Mouse (Mus musculus): ENCODE data around the gene Lrp2. TPM values are rescaled to one million over a fixed set of nuclear protein-coding genes. Genes with fewer than 3 reads are reported as not detected.

Gene Lrp2
- polyA plus RNA-seq, 1 experiment from 2014 or later = 0.15 TPM

GRCm38 (mm10) chr2:69576531-69576930 is 9.3 kb downstream of the Lrp2 start:
- Histone ChIP-seq H3K27me3 (ENCODE audit: low read depth, poor library complexity, severe bottlenecking) (no peaks in the 10 kb centered on the region), H3K27ac (no peak overlapping the region), H3K4me1 (no peaks in the 10 kb centered on the region), H3K9me3 (replicated peaks) (no peaks in the 10 kb centered on the region), H3K4me3 (no peak overlapping the region), H3K36me3 (no peaks in the 10 kb centered on the region)
- WGBS = 100% methylated on average over 1 of the region's 1 CpGs
- no peak for DNase-seq (ENCODE audit: low spot score)

DNA sequence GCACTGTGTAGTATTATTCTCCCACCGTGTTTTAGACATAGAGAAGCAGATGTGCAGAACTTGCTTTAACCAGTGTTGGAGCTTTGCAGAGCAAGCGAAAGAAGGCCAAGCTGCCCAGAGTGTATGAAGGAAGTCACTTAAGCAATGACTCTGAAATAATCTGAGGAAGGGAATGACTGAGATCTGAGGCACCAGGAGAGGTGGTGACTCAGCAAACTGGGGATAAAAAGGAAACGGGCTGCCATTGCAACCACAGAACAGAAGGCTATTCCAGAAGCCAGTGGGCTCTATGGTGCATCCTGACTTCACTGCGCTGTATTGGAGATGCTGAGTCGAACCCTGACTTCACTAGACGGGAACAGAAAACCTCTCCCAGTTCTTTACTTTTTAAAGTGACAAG is 10.9 kb downstream of the Lrp2 start:
- no peak overlapping the region for H3K4me3 ChIP-seq
- DNase-seq (ENCODE audit: low spot score) = no peak
- H3K27ac ChIP-seq = no peak overlapping the region
- no peaks in the 10 kb centered on the region for H3K36me3 ChIP-seq
- no peaks in the 10 kb centered on the region for H3K27me3 ChIP-seq (ENCODE audit: low read depth, poor library complexity, severe bottlenecking)
- WGBS = 70% methylated on average over 6 of the region's 6 CpGs
- no peaks in the 10 kb centered on the region for H3K4me1 ChIP-seq
- no peaks in the 10 kb centered on the region for H3K9me3 ChIP-seq (replicated peaks)

DNA sequence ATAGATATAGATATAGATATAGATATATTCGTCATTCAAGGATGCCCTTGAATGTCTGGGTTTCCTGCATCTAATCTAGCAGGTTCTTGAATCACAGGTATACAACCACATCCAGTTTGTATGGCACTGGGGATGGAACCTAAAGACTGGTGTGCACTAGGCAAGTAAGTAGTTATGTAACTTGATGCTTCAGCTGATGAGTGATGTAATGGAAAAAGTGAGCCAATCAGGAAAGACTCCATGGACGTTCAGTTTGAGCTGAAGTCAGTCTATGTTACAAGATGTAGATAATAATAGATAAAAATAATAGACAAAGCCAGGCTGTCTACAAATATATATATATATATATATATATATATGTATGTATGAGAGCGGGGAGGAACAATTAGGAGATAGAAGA is 11.6 kb downstream of the Lrp2 start:
- no peak for DNase-seq (ENCODE audit: low spot score)
- no peaks in the 10 kb centered on the region for H3K36me3 ChIP-seq
- no peaks in the 10 kb centered on the region for H3K27me3 ChIP-seq (ENCODE audit: low read depth, poor library complexity, severe bottlenecking)
- WGBS = 79% methylated on average over 3 of the region's 3 CpGs
- H3K4me1 ChIP-seq = no peaks in the 10 kb centered on the region
- no peaks in the 10 kb centered on the region for H3K9me3 ChIP-seq (replicated peaks)
- H3K4me3 ChIP-seq = no peak overlapping the region
- no peak overlapping the region for H3K27ac ChIP-seq

DNA sequence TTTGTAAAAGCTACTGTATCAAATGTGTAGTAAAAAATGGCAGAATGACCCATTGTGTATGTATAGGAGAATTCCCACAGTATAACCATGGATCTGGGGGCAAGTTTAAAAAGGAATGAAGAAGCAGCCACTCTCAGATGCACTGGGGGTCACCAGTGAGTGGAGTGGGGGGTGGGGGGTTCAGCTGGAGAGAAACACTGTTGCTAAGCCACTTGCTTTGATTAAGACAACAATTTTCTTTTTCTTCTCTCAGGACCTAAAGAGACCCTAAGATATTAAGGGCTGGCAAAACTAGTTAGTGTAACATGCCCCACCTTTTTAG is 12.2 kb downstream of the Lrp2 start:
- Histone ChIP-seq H3K27ac (no peak overlapping the region), H3K36me3 (no peaks in the 10 kb centered on the region), H3K4me3 (no peak overlapping the region), H3K4me1 (no peaks in the 10 kb centered on the region), H3K9me3 (replicated peaks) (no peaks in the 10 kb centered on the region), H3K27me3 (ENCODE audit: low read depth, poor library complexity, severe bottlenecking) (no peaks in the 10 kb centered on the region)
- no peak for DNase-seq (ENCODE audit: low spot score)

DNA sequence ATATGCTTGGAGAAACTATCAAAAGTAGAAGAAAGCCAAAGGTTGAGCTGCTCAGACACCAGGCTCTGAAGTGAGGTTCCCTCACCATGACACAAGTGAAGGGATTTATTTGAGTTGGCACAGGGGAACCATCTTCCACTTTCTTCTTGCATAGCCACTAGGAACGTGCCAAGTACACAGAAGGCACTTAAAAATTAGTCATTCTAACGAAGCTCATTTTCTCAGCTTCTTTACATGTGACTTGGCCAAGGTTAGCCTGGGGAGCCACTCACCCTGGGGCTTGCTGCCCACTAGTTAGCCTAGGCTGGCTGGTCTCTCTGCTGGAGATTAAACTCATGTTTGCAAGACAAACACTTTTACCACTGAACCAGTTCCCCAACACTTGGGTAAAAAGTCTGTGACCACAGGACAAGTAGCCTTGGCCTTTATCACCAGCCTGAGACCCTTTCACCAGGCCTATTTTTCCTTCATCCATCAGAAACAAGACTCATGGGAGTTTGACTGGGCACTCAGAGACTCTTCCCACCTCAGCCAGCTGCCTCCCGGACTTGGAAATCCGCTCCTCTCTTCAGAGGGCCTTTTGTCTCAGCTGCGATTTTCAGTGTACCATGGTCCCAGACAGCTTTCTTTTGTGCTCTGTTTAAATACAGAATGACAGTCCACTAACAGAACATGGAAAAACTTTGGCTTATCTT is 12.7 kb downstream of the Lrp2 start:
- WGBS = 79% methylated on average over 5 of the region's 5 CpGs

DNA sequence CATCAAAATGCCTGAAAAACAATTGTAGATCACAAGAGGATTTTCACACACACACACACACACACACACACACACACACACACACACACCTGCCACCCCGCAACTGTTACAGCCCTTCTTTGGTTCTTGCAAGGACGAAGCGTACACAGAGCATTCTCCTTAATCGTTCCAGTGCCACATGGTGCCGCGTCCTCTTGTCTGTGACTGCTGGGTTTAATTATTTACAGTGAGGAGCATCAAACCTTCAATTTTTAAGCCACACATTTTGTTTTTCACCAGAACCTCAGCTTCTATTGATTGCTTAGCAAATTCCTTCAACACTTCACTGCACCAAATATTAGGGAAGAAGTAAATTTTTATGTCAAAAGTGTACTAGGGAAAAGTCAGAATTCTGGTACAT is 15.3 kb downstream of the Lrp2 start:
- Histone ChIP-seq H3K27ac (no peak overlapping the region), H3K4me3 (no peak overlapping the region), H3K27me3 (ENCODE audit: low read depth, poor library complexity, severe bottlenecking) (no peaks in the 10 kb centered on the region), H3K9me3 (replicated peaks) (no peaks in the 10 kb centered on the region), H3K36me3 (no peaks in the 10 kb centered on the region), H3K4me1 (no peaks in the 10 kb centered on the region)
- DNase-seq (ENCODE audit: low spot score) = no peak
- 87% methylated on average over 6 of the region's 6 CpGs for WGBS

More for the DNA sequence above, 12.7 kb downstream of the Lrp2 start:
- no peaks in the 10 kb centered on the region for H3K36me3 ChIP-seq
- no peak overlapping the region for H3K4me3 ChIP-seq
- no peak for DNase-seq (ENCODE audit: low spot score)
- H3K27ac ChIP-seq = no peak overlapping the region
- H3K4me1 ChIP-seq = no peaks in the 10 kb centered on the region
- H3K27me3 ChIP-seq (ENCODE audit: low read depth, poor library complexity, severe bottlenecking) = no peaks in the 10 kb centered on the region
- H3K9me3 ChIP-seq (replicated peaks) = no peaks in the 10 kb centered on the region

- H3K4me3 ChIP-seq = no peak overlapping the region
- no peaks in the 10 kb centered on the region for H3K36me3 ChIP-seq
- H3K9me3 ChIP-seq (replicated peaks) = no peaks in the 10 kb centered on the region
- no peak for DNase-seq (ENCODE audit: low spot score)
- 0 out of 2 replicates have a peak, but pooled peaks cover 2% of the 10 kb centered on the region for H3K4me1 ChIP-seq
- H3K27ac ChIP-seq = no peak overlapping the region
- WGBS = 85% methylated on average over 7 of the region's 7 CpGs
- H3K27me3 ChIP-seq (ENCODE audit: low read depth, poor library complexity, severe bottlenecking) = no peaks in the 10 kb centered on the region
Observed at GRCm38 (mm10) chr2:69566281-69566680, 19.6 kb downstream of the Lrp2 start.

- no peaks in the 10 kb centered on the region for H3K9me3 ChIP-seq (replicated peaks)
- DNase-seq (ENCODE audit: low spot score) = no peak
- no peak overlapping the region for H3K27ac ChIP-seq
- WGBS = 69% methylated on average over 6 of the region's 6 CpGs
- peaks cover 13% of the 10 kb centered on the region for H3K27me3 ChIP-seq (ENCODE audit: low read depth, poor library complexity, severe bottlenecking)
- H3K36me3 ChIP-seq = no peaks in the 10 kb centered on the region
- no peak overlapping the region for H3K4me3 ChIP-seq
- H3K4me1 ChIP-seq = peaks cover 2% of the 10 kb centered on the region; the same call in 1 of the 2 replicates
Observed at GRCm38 (mm10) chr2:69563492-69563891, 22.4 kb downstream of the Lrp2 start.

DNA sequence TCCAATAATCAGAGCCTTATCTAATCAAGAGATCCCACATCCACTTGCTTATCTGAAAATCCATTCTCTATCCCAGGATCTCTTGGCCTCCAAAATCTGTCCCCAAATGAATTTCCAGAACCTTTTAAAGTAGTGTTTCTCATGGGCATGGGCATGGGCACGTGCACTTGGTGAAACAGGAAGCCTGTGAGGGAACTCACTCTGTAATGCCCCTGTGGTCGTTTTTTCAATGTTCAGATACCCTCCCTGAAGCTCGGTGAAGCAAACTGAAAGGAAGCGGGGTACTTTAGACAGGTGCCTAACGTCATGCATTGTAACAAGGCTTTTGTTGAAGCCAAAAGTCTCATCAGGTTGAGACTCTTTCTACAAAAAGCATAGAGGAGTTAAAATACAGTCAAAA is 23.1 kb downstream of the Lrp2 start:
- Histone ChIP-seq H3K27ac (no peak overlapping the region), H3K27me3 (ENCODE audit: low read depth, poor library complexity, severe bottlenecking) (peaks cover 19% of the 10 kb centered on the region), H3K4me1 (peaks cover 2% of the 10 kb centered on the region; the same call in 1 of the 2 replicates), H3K9me3 (replicated peaks) (no peaks in the 10 kb centered on the region), H3K4me3 (no peak overlapping the region), H3K36me3 (no peaks in the 10 kb centered on the region)
- DNase-seq (ENCODE audit: low spot score) = no peak
- WGBS = 75% methylated on average over 5 of the region's 5 CpGs

DNA sequence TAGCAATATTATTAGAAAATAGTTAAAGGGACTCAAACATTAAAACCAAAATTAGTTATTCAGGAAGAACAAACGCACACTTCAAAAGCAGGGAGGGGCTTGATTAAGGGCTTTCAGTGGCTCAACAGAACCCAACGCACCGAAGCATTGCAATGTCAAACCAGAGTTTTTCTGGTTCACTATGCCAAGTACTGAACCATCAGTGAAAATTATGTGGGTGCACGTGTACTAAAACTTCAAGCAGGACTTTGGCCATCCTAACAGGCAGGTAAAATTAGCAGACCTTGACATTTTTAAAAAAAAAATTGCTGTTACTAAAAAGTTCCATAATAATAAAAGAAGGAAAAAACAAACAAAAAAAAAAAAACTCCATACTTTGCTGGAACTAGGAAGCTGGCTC is 25.6 kb downstream of the Lrp2 start:
- Histone ChIP-seq H3K27ac (no peak overlapping the region), H3K9me3 (replicated peaks) (no peaks in the 10 kb centered on the region), H3K4me3 (no peak overlapping the region), H3K4me1 (peaks cover 10% of the 10 kb centered on the region), H3K27me3 (ENCODE audit: low read depth, poor library complexity, severe bottlenecking) (peaks cover 28% of the 10 kb centered on the region), H3K36me3 (no peaks in the 10 kb centered on the region)
- no peak for DNase-seq (ENCODE audit: low spot score)
- 79% methylated on average over 4 of the region's 4 CpGs for WGBS

- DNase-seq (ENCODE audit: low spot score) = no peak
- Histone ChIP-seq H3K9me3 (replicated peaks) (no peaks in the 10 kb centered on the region), H3K36me3 (no peaks in the 10 kb centered on the region), H3K4me3 (no peak overlapping the region), H3K27me3 (ENCODE audit: low read depth, poor library complexity, severe bottlenecking) (peaks cover 28% of the 10 kb centered on the region), H3K27ac (no peak overlapping the region), H3K4me1 (peaks cover 10% of the 10 kb centered on the region)
- 69% methylated on average over 15 of the region's 15 CpGs for WGBS
Observed at GRCm38 (mm10) chr2:69559380-69559779, 26.5 kb downstream of the Lrp2 start.

DNA sequence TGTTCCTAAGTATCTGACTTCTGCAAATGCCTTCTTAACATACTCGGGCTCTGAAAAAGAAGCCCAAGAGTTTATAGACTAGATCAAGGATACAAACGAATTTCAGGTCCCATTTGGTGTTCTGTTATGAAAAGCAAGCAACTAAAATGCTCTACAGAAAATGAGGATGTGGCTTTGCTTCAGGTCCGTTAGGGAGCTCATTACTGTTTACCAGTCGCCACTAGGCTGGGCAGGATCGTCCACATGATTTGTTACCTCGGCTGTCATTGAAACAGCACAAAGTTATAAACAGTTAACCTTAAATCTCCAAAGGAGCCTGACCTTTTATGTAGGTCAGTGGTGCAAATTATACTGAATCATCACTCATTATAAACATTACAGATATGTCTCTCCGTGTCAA is 29.2 kb downstream of the Lrp2 start:
- Histone ChIP-seq H3K36me3 (no peaks in the 10 kb centered on the region), H3K9me3 (replicated peaks) (no peaks in the 10 kb centered on the region), H3K27me3 (ENCODE audit: low read depth, poor library complexity, severe bottlenecking) (peaks cover 28% of the 10 kb centered on the region), H3K27ac (no peak overlapping the region), H3K4me3 (no peak overlapping the region), H3K4me1 (peaks cover 8% of the 10 kb centered on the region)
- no peak for DNase-seq (ENCODE audit: low spot score)
- 42% methylated on average over 7 of the region's 7 CpGs for WGBS

DNA sequence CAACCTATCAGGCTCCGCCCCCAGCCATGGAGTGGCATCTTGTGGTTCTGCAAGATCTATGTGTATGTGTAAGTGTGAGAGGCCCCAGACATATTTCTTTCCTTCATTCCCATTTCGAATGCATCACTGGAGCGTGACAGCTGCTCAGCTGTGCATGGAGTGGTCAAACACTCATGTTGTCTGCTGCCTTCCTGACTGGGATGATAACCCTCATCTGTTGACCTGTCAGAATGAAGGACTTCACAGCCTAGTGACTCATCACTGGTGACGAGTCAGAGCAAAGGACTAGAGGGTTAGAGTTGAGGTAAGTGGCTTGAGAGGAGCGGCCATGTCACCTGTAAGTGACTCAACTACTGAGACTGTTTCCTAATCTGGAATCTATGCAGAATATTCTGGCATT is 34.2 kb downstream of the Lrp2 start:
- Histone ChIP-seq H3K4me3 (no peak overlapping the region), H3K36me3 (no peaks in the 10 kb centered on the region), H3K27ac (no peak overlapping the region), H3K27me3 (ENCODE audit: low read depth, poor library complexity, severe bottlenecking) (0 out of 2 replicates have a peak, but pooled peaks cover 3% of the 10 kb centered on the region), H3K4me1 (peaks cover 1% of the 10 kb centered on the region; the same call in 1 of the 2 replicates), H3K9me3 (replicated peaks) (no peaks in the 10 kb centered on the region)
- 91% methylated on average over 5 of the region's 5 CpGs for WGBS
- no peak for DNase-seq (ENCODE audit: low spot score)

GRCm38 (mm10) chr2:69546823-69547222 is 39.0 kb downstream of the Lrp2 start:
- WGBS = 82% methylated on average over 11 of the region's 11 CpGs
- Histone ChIP-seq H3K4me3 (no peak overlapping the region), H3K27ac (no peak overlapping the region), H3K4me1 (no peaks in the 10 kb centered on the region), H3K36me3 (no peaks in the 10 kb centered on the region), H3K9me3 (replicated peaks) (no peaks in the 10 kb centered on the region), H3K27me3 (ENCODE audit: low read depth, poor library complexity, severe bottlenecking) (no peaks in the 10 kb centered on the region)
- DNase-seq (ENCODE audit: low spot score) = no peak

Data from limb, embryonic 10.5 days (tissue).